Mouse (Mus musculus) activated CD4-positive, CD25-positive, alpha-beta regulatory T cell, adult 4 months (primary cell): ENCODE measurements around the gene Ptcd2. TPM values are rescaled to one million over a fixed set of nuclear protein-coding genes. Genes with fewer than 3 reads are reported as not detected.

Experiments
- ATAC-seq: one replicate; pipeline ENCODE4 v1.8.0; 2017
- polyA plus RNA-seq, 2 experiments: library from polyadenylated mRNA; unstranded; fragments of 100-300 nt; shearing (Covaris generic); gene quantifications; one replicate each; pipeline ENCODE4 v1.2.1; 2017

Gene Ptcd2
- polyA plus RNA-seq = 10 to 100 TPM; 59.4 to 61.3 TPM

GRCm38 (mm10) chr13:99344599-99345575, at the start of gene Ptcd2, which contains the start of gene Mrps27:
TSS of gene Ptcd2 (minus strand) at chr13:99344705.
TSS of gene Mrps27 (plus strand) at chr13:99344786.
- ATAC-seq = peak; percentile 98

GRCm38 (mm10) chr13:99393128-99393527, 48.6 kb upstream of the Ptcd2 start:
- no peak for ATAC-seq

GRCm38 (mm10) chr13:99391417-99391816, 46.9 kb upstream of the Ptcd2 start:
- no peak for ATAC-seq

GRCm38 (mm10) chr13:99387901-99388811, 43.7 kb upstream of the Ptcd2 start:
- ATAC-seq = no peak

- ATAC-seq = no peak
These were observed 41.8 kb upstream of the Ptcd2 start for GRCm38 (mm10) chr13:99386341-99386740.

GRCm38 (mm10) chr13:99385911-99386310, 41.4 kb upstream of the Ptcd2 start:
- ATAC-seq = no peak

- ATAC-seq = peak; percentile 77
These were observed 40.2 kb upstream of the Ptcd2 start for GRCm38 (mm10) chr13:99384555-99385203.

GRCm38 (mm10) chr13:99382373-99382772, 37.9 kb upstream of the Ptcd2 start:
- no peak for ATAC-seq

GRCm38 (mm10) chr13:99378223-99378622, 33.7 kb upstream of the Ptcd2 start:
- ATAC-seq = no peak

- no peak for ATAC-seq
These were observed 32.5 kb upstream of the Ptcd2 start for GRCm38 (mm10) chr13:99377055-99377454.

- no peak for ATAC-seq
These were observed 31.0 kb upstream of the Ptcd2 start for GRCm38 (mm10) chr13:99375550-99375949.

GRCm38 (mm10) chr13:99374191-99374590, 29.7 kb upstream of the Ptcd2 start:
- no peak for ATAC-seq

- no peak for ATAC-seq
These were observed 29.2 kb upstream of the Ptcd2 start for GRCm38 (mm10) chr13:99373684-99374083.

GRCm38 (mm10) chr13:99371285-99371684, 26.8 kb upstream of the Ptcd2 start:
- ATAC-seq = no peak

GRCm38 (mm10) chr13:99369103-99369502, 24.6 kb upstream of the Ptcd2 start:
- no peak for ATAC-seq

- no peak for ATAC-seq
These were observed 23.2 kb upstream of the Ptcd2 start for GRCm38 (mm10) chr13:99367554-99368174.

- ATAC-seq = no peak
These were observed 22.1 kb upstream of the Ptcd2 start for GRCm38 (mm10) chr13:99366422-99367175.

- ATAC-seq = no peak
These were observed 19.4 kb upstream of the Ptcd2 start for GRCm38 (mm10) chr13:99363866-99364265.

GRCm38 (mm10) chr13:99358921-99359320, 14.4 kb upstream of the Ptcd2 start:
- ATAC-seq = no peak

- no peak for ATAC-seq
These were observed 12.1 kb upstream of the Ptcd2 start for GRCm38 (mm10) chr13:99356428-99357265.
